Mouse (Mus musculus): ENCODE measurements around the gene Reln.

Reln gene

GRCm38 (mm10) chr5:22307072-22307471 is 37.4 kb downstream of the Reln start:
- DNase-seq: no peak

DNA sequence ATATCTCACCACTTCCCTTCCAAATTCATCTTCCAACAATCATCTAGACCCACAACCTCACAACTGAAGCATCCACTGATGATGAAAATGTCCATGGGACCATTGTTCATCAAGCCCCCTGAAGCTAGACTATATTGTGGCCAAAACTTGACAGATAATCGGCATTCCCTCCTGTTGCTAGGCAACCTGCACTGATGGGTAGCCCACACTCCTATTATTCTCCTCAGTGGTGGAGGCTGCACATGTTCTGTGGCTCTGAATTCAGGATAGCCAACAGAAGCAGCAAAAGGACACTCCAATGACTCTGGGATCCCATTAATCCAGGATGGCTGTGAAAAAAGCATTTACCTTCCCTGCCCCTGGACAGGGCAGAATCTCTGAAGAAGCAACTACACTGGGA is 40.8 kb downstream of the Reln start:
- DNase-seq: no peak

- no peak for DNase-seq
Measured at GRCm38 (mm10) chr5:22302309-22302708, 42.2 kb downstream of the Reln start.

GRCm38 (mm10) chr5:22300788-22301187 is 43.7 kb downstream of the Reln start:
- no peak for DNase-seq

- DNase-seq: no peak
Measured at GRCm38 (mm10) chr5:22300046-22300445, 44.5 kb downstream of the Reln start.

GRCm38 (mm10) chr5:22295161-22295560 is 49.3 kb downstream of the Reln start:
- no peak for DNase-seq

DNA sequence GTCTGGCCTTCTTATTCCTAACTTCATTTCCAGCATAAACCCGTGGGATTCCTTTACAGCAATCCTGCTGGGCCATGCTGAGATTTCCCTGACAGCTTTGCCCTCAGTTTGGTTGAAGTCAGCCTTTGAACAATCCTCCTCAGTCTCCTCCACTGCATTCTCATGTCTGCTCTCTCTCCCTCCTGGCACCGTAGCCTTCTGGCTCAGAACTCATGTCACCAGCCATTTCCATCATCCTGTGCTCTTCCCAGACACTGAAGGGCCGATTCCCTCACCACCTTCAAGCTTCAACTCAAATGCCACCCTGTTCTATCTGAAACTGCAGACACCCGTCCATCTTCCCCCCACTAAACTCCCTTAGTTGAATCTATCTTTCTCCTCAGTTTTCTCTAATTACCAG is 53.1 kb downstream of the Reln start:
- no peak for DNase-seq

GRCm38 (mm10) chr5:22285396-22285795 is 59.1 kb downstream of the Reln start:
- no peak for DNase-seq

DNA sequence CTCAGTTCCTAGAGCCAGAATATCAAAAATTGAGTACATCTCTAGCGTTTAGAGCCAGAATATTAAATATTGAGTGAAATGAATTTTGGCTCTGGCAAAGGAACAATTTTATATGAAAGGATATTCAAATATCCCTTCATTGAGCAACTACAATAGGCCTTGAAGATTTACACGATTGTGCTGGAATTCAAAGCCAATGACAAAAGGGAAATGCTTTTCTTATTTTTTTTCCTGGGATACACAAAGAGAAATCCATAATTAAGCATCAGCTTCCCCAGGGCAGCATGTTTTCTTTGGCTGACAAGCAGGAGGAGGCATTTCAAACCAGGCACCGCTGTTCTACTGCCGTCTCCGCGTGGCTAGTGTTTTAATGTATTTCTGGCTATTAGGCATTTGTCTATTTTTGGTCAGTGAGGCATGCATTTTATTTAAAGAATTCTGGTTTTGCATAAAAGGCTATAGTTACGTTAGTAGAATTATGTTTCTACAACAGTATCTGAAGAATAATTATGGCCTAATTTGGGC is 62.3 kb downstream of the Reln start:
- DNase-seq: no peak

DNA sequence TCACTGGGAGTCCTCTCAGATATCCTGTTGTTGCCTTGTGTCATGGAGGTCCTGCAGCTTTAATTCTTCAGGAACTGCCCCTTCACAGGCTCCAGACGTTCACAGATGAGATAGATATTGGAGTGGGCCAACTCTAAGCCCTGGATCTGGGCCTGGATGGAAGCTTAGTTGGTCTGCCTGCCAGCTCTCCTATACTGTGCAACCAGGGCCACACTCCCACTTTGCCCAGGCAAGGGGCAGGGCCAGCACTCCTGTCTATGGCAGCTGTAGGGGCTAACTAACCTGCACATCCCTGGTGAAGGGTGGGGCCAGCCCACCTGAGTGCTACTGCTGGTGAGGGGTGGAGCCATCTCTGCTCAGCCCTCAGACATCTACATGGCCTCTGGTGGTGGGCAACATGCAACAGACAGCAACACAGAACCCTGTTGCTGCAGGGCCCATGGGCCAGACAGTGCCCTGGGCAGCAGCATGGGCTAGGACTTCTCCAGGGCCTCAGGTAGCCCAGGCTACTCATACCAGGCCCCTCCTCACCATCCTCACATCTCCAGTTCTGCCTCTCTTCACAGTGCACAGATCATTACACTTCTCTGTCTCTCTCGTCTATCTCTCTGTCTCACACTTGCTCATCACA is 63.9 kb downstream of the Reln start:
- no peak for DNase-seq

GRCm38 (mm10) chr5:22279201-22279600 is 65.3 kb downstream of the Reln start:
- DNase-seq: no peak

- no peak for DNase-seq
Measured at GRCm38 (mm10) chr5:22274134-22274533, 70.4 kb downstream of the Reln start.

DNA sequence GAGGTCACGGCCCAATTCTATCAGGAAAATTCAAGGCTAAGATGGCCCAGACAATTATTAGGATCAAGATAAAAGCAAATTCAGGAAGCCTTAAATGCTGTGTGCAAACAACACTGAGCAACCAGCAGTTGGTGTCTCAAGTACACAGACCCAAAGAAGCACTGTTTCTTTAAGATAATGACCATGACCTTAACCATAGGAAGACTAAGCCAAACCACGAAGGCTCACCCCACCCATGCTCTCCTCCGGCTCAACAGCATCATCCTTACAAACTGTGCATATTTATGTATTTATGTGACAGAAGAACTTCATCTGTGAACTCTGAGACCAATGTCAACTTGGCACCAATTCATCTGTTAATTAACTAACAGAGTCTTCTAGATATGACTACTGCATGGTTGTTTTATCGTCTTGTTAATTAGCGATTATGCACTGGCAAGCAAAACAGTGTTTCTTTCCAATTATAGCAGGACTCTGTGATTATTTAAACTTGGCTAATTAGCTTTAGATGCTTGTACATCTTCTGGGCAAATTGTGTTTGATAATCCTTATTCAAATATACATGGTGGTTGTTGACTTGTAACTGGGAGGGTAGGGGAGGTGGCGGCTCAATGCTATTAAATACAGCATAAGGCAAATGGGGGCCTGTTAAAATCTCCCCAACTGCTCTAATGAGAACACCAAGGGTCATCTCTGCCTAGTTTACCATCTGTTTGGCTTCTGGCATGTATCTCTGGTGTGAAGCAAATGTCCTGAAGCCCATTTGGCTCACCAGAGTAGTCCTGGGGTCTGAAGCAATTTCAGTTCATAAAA is 77.8 kb downstream of the Reln start:
- DNase-seq: no peak

GRCm38 (mm10) chr5:22262351-22262765 is 82.1 kb downstream of the Reln start:
- no peak for DNase-seq

GRCm38 (mm10) chr5:22255346-22255745 is 89.2 kb downstream of the Reln start:
- no peak for DNase-seq

DNA sequence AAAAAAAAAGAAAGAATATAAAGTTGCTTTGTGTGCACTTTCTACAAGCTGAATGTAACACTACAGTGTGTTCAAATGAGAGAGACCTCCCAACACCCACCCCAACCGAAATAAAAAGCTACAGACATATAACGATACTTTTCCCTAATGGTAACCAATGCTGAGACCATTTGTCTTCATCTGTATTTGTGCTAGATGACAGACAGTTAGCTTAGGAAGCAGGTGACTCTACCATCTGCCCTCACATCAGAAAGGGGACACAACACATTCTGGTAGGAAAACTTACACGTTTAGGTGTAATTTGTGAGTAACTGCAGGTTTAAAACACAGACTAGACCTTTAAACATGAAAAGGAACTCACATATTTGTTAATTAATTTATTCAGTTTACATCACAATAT is 90.6 kb downstream of the Reln start:
- DNase-seq: no peak

- DNase-seq: no peak
Measured at GRCm38 (mm10) chr5:22253318-22253717, 91.2 kb downstream of the Reln start.

GRCm38 (mm10) chr5:22247850-22248249 is 96.7 kb downstream of the Reln start:
- no peak for DNase-seq

- DNase-seq: no peak
Measured at GRCm38 (mm10) chr5:22245056-22245455, 99.4 kb downstream of the Reln start.

DNA sequence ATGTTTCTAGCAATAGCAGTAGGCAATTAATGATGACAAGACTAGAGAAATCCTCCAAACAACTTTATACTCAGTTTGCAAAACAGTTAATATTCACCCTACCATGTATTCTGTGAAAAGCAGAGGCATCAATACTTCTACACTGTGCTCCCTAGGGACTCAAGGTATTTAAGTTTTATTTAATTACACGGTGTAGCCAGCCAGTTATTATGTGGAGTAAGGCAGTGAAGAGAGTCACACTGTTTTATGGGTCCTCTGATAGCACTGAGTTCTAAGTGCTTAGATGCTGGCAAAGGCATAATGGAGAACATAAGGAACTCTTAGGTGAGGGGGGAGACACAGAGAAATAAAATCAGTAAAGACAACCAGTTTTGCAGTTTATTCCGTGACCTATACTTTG is 101.0 kb downstream of the Reln start:
- DNase-seq: no peak

- DNase-seq: no peak
Measured at GRCm38 (mm10) chr5:22241560-22241959, 102.9 kb downstream of the Reln start.

DNA sequence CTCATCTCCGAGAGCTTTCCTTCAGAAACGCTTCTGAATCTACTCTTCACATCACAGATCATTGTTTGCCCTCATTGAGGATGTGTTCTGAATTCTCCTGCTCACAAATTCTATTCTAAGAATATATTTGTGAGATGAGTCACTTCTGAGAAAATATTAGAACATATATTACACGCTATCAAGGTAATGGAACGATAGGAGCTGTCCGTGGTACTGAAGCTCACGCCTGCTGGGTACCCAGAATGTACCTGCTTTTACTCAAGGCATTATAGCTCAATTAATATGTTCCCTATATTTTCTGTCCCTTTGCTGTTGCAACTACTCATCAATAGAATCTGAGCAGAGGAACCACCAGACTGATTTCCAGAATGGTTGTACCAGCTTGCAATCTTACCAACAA is 107.7 kb downstream of the Reln start:
- DNase-seq: no peak

GRCm38 (mm10) chr5:22224515-22224914 is 120.0 kb downstream of the Reln start:
- no peak for DNase-seq

DNA sequence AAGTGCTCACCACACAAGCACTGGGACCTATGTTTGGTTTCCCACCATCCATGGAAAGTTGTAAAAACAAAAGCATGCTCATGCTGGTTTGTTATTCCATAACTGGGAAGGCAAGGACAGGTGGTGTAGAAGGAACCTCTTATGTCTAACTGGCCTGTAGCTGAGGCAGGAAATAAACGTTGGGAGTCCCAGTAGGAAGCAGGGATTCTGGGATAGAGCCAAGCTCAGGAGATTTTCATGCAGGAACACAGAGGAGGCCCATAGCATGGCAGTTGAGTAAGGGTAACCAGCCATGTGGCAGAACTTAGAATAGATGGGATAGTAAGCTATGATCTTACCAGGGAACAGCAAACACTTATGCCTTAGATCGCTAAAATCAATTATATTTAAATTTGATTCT is 120.6 kb downstream of the Reln start:
- no peak for DNase-seq

All from lung, postnatal 4 days (tissue).